Mouse (Mus musculus) olfactory bulb, adult 2 months (tissue): ENCODE measurements around the gene Renbp. TPM values are rescaled to one million over a fixed set of nuclear protein-coding genes. Genes with fewer than 3 reads are reported as not detected.
A peak's percentile ranks its signal among the peaks of the same experiment; 100 is the strongest.

Experiments used
- H3K27ac ChIP-seq: fragments of 200-500 bp; 2 replicates; pipeline ENCODE4 v1.5.1; 2012; ENCODE audit warnings: low read depth, low read length; ENCODE audit not compliant: insufficient read depth
- H3K4me1 ChIP-seq: fragments of 200-500 bp; 2 replicates; pipeline ENCODE4 v1.6.1; 2012; ENCODE audit warnings: low read length; ENCODE audit not compliant: control insufficient read depth, insufficient read depth
- H3K4me3 ChIP-seq: fragments of 200-500 bp; 2 replicates; pipeline ENCODE4 v1.5.1; 2012; ENCODE audit warnings: mild to moderate bottlenecking, low read depth, low read length, moderate library complexity; ENCODE audit not compliant: insufficient read depth
- CTCF ChIP-seq: fragments of 200-500 bp; IDR thresholded peaks from 2 replicates; pipeline ENCODE4 v1.5.1; 2012; ENCODE audit warnings: low read depth, mild to moderate bottlenecking, low read length, moderate library complexity; ENCODE audit not compliant: insufficient read depth
- POLR2A ChIP-seq: fragments of 200-500 bp; IDR thresholded peaks from 2 replicates; pipeline ENCODE4 v1.6.1; 2012; ENCODE audit warnings: mild to moderate bottlenecking, low read depth, low read length, moderate library complexity; ENCODE audit not compliant: insufficient read depth
- WGBS: fragments of 180-500 bp; shearing (Covaris S2); methylation state at CpG from one replicate; pipeline ENCODE4 v1.1.7; 2018; 5-methylcytosine and 5-hydroxymethylcytosine counted together
- polyA plus RNA-seq: library from polyadenylated mRNA; stranded (reverse); fragments of >200 nt; gene quantifications from 2 replicates; pipeline ENCODE4 v1.2.4, GENCODE M21; 2012; ENCODE audit warnings: low replicate concordance; ENCODE audit not compliant: missing spikeins, insufficient read depth, insufficient read length

Gene Renbp
- polyA plus RNA-seq, 1 experiment: not detected

DNA sequence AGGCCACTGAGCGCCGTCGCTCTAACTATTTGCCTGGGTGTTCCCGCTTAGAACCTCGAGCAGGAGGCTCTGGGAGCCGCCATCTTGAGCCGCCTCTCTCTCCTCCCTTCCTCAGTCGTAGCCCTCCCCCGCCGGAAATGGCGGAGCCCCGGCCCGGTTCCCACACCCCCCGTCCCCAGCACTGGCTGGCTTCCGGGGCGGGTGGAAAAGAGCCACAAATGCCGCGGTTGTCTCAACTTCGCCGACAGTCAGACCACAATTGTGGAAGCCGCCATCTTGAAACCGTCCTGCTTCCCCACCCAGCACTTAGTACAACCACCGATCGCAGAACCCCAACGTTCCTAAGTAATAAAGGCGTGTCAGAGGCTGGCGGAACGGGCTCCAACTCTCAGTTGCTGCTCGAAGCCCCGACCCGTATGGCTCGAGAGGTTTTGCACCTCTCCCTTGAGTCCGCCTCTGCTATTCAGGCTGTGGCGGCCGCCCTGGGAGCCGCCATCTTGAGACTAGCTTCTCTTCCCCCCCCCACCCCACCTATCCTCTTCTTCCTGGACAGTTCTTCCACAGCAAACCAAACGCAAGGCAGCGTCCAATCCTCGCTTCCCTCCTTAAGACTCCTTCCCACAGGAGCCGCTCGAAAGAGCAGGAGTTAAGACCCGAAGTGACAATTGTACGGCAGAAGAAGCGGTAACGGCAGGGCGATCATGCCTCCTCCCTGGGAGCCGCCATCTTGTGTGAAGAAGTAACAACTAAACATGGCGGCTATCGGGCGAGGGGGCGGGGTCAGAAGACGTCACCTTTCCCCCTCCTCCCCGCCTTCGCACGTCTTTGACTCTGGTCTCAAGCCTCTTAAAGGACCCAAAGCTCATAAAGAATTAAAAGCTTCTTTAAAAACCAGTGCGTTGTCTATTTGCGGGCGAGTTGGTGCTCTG lies 35.9 kb upstream of the Renbp start, which contains the start of gene Hcfc1:
Hcfc1 (minus strand) TSS at position 110 of the 929 bp plus-strand sequence.
- TF ChIP-seq POLR2A: peak; percentile 44; the same call in 1 of the 2 replicates
- TF ChIP-seq CTCF: no peak
- WGBS: 16% methylated on average over 58 of the region's 58 CpGs
- peak within 1 kb of the TSS; percentile 99 for H3K4me3 ChIP-seq
- H3K27ac ChIP-seq: peak within 1 kb of the TSS; percentile 100
- peaks cover 12% of the 10 kb centered on the region for H3K4me1 ChIP-seq

DNA sequence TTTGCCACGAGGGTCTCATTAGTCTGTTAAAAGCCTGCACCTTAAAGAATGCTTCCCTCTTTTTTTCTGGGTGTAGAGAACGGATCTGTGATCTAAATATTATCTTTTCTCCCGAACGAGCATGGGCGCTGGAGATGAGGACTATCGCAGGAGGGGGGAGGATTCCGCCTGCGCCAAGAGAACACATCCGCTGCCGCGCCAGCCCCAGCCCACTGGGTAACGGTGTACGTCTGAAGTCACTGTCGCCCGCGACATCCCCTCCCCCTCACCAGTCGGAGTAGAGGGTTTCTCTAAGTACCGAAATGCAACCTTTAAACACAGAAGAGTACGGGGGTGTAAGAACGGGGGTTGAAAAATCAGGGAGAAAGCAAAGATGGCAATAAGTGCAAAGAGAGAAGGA lies 34.7 kb upstream of the Renbp start:
- WGBS: 12% methylated on average over 20 of the region's 20 CpGs
- H3K4me1 ChIP-seq: peaks cover 12% of the 10 kb centered on the region
- TF ChIP-seq CTCF (no peak), POLR2A (no peak)
- H3K4me3 ChIP-seq: peak overlapping the region; percentile 99
- peak overlapping the region; percentile 85 for H3K27ac ChIP-seq

GRCm38 (mm10) chrX:73964363-73964762 lies 33.7 kb upstream of the Renbp start:
- WGBS: 40% methylated on average over 3 of the region's 3 CpGs
- no peak for TF ChIP-seq POLR2A
- no peak for TF ChIP-seq CTCF
- Histone ChIP-seq H3K4me3 (peak overlapping the region; percentile 46), H3K27ac (0 out of 2 replicates have a peak overlapping the region, but pooled peaks have one; percentile 29), H3K4me1 (peaks cover 12% of the 10 kb centered on the region)

- H3K4me3 ChIP-seq: no peak overlapping the region
- TF ChIP-seq CTCF: no peak
- no peak for TF ChIP-seq POLR2A
- no peaks in the 10 kb centered on the region for H3K4me1 ChIP-seq
- WGBS: 88% methylated on average over 6 of the region's 6 CpGs
- no peak overlapping the region for H3K27ac ChIP-seq
These were observed 24.3 kb upstream of the Renbp start for GRCm38 (mm10) chrX:73954988-73955387.

GRCm38 (mm10) chrX:73952603-73953002 lies 22.0 kb upstream of the Renbp start:
- TF ChIP-seq CTCF (no peak), POLR2A (no peak)
- 82% methylated on average over 5 of the region's 5 CpGs for WGBS
- Histone ChIP-seq H3K27ac (no peak overlapping the region), H3K4me3 (no peak overlapping the region), H3K4me1 (no peaks in the 10 kb centered on the region)

DNA sequence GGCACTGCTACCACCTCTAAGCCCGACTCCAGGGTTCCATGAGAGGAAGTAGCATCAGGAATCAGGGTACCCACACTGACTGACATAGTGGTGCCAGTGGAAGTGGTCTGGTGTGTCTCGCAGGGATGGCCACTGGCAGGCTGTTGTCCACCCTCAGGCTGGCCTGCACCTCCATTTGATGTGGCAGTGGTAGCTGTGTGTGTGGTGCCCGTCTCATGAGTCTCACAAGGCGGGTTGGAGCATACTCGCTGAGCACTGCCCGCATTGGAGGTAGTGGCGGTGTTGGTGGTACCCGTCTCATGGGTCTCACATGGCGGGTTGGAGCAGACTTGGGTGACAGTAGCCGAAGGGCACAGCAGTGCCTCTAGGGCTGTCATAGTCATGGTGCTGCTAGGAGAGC lies 18.7 kb upstream of the Renbp start:
- TF ChIP-seq POLR2A (no peak), CTCF (no peak)
- no peak overlapping the region for H3K4me3 ChIP-seq
- H3K27ac ChIP-seq: no peak overlapping the region
- H3K4me1 ChIP-seq: no peaks in the 10 kb centered on the region
- 86% methylated on average over 10 of the region's 10 CpGs for WGBS

DNA sequence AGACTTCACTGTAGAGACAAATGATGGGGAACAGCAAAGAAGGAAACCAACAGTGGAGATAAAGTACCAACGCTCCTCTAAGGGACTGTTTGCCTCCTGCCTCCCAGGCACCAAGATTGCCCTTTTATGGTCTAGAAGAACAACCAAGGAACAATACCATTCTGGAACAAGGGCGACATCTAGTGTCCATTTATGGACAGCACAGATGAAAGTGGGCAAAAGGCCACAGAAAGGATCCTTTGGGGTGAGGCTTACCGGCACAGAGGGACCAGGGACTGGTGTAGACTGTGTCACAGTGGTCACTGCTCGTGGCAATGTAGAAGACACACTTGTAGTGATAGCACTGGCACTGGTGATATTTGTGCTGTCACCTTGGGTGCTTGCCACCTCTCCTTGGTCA lies 18.0 kb upstream of the Renbp start:
- TF ChIP-seq CTCF (no peak), POLR2A (no peak)
- no peaks in the 10 kb centered on the region for H3K4me1 ChIP-seq
- H3K27ac ChIP-seq: no peak overlapping the region
- 19% methylated on average over 4 of the region's 4 CpGs for WGBS
- H3K4me3 ChIP-seq: no peak overlapping the region

- TF ChIP-seq CTCF (no peak), POLR2A (no peak)
- 89% methylated on average over 6 of the region's 6 CpGs for WGBS
- H3K27ac ChIP-seq: no peak overlapping the region
- no peak overlapping the region for H3K4me3 ChIP-seq
- H3K4me1 ChIP-seq: no peaks in the 10 kb centered on the region
These were observed 16.2 kb upstream of the Renbp start for GRCm38 (mm10) chrX:73946896-73947295.

DNA sequence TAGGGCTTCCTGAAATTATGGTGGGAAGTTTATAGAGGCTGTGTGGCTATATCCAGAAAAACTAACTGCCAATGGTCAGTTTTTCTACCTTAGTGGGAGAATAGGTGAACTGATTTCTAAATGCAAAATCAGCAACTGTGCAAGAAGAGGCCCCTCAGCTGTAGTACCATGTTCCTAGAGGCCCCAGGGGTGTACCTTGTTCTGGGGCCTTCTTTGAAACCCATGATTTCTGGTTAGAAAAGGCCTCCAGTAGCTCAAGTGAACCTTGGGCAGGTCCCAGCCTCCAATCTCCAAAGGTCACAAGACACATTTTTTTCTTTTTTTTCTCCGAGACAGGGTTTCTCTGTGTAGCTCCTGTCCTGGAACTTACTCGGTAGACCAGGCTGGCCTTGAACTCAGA lies 11.6 kb upstream of the Renbp start:
- TF ChIP-seq POLR2A: no peak
- TF ChIP-seq CTCF: no peak
- H3K4me3 ChIP-seq: no peak overlapping the region
- no peak overlapping the region for H3K27ac ChIP-seq
- 72% methylated on average over 2 of the region's 2 CpGs for WGBS
- H3K4me1 ChIP-seq: no peaks in the 10 kb centered on the region
